15 mouse cellular contexts compared by ENCODE assay signal in genomic region chr14:78276395-78276930, GRCm38 (mm10). TPM values are rescaled to one million over a fixed set of nuclear protein-coding genes. Genes with fewer than 3 reads are reported as not detected.
A peak's percentile ranks its signal among the peaks of the same experiment; 100 is the strongest.
DNase-seq lines count a peak whose midpoint lies in the region; ATAC-seq and TF ChIP-seq lines count a peak whose summit lies in the region.
"Had no signal": no experiment of that assay in that cellular context is flagged by ENCODE, and none has a peak within 500 bp of the region (broad histone marks: within the 10 kb centered on the region; RNA-seq: fewer than 3 reads in every experiment).

No protein-coding gene starts in this region.

- peaks cover 34% of the 10 kb centered on the region for H3K4me1 ChIP-seq in E14TG2a.4 (replicated peaks; ENCODE audit: low read depth, low read length)
- H3K4me1 ChIP-seq: limb, embryonic 15.5 days had no signal

- peak overlapping the region; percentile 48 for H3K4me3 ChIP-seq in E14TG2a.4 (replicated peaks; ENCODE audit: low read length)
- H3K4me3 ChIP-seq: hindbrain, embryonic 15.5 days; limb, embryonic 15.5 days had no signal

- ATAC-seq in frontal cortex, adult (ENCODE audit: low TSS enrichment), result peak; percentile 86

- no peaks in the 10 kb centered on the region for H3K9me3 ChIP-seq in E14TG2a.4 (ENCODE audit: low read length)
- H3K9me3 ChIP-seq: hindbrain, embryonic 15.5 days; limb, embryonic 15.5 days had no signal

- H3K36me3 ChIP-seq in E14TG2a.4 (ENCODE audit: insufficient read depth, low read length), result peaks cover 3% of the 10 kb centered on the region; the same call in 1 of the 2 replicates
- H3K36me3 ChIP-seq: hindbrain, embryonic 15.5 days; limb, embryonic 15.5 days had no signal

- no peak for TF ChIP-seq CTCF in E14TG2a.4 (conservative IDR thresholded peaks at IDR 0.05; ENCODE audit: low read length)

- DNase-seq in layer of hippocampus, adult 11-12 months (ENCODE audit: low spot score), result peak; percentile 21
- DNase-seq in layer of hippocampus, adult 9-10 months (ENCODE audit: low spot score), result no peak
- DNase-seq in left cerebral cortex, postnatal 36 days (ENCODE audit: low spot score in 2 of 2), result peak; percentile 34 to 51
- no peak for DNase-seq in thymus, postnatal 25 days
- no peak for DNase-seq in thymus, postnatal 4 days
- DNase-seq: cerebellum, adult 2 months; embryo, embryonic 11 days; lung, adult 18-20 months had no signal

- intact Hi-C loops in left cerebral cortex, postnatal 36 days (cut with DNase I), result no loop called here

- peaks cover 25% of the 10 kb centered on the region for H3K27me3 ChIP-seq in E14TG2a.4 (ENCODE audit: insufficient read depth, low read length)
- H3K27me3 ChIP-seq: hindbrain, embryonic 15.5 days; limb, embryonic 15.5 days had no signal

RNA-seq across cellular contexts. Expression of gene Tnfsf11, which starts 31.4 kb away (rescaled TPM):
- not detected for total RNA-seq in left cerebral cortex, postnatal 36 days (2021)
- total RNA-seq: granulocyte monocyte progenitor cell, adult 5-6 weeks; megakaryocyte-erythroid progenitor cell, adult 5-6 weeks; monocyte, adult 5-6 weeks had no signal

Comparison
In these comparisons a context has a peak if more than half of its experiments do, and no peak if none do; other contexts are left out.
1. DNase-seq: peak in layer of hippocampus, adult 11-12 months (single experiment) and left cerebral cortex, postnatal 36 days (2 of 2); none in layer of hippocampus, adult 9-10 months (single experiment), thymus, postnatal 25 days (single experiment) and thymus, postnatal 4 days (single experiment).